Mouse (Mus musculus): ENCODE measurements around the gene Olfr169.
"Not testable (repeated sequence)": the region's sequence is repeated elsewhere in the genome, so short reads cannot be mapped to it uniquely, and the experiment has no call there.

Olfr169 gene

GRCm38 (mm10) chr16:19571709-19572108 lies at the start of gene Olfr169:
Olfr169 (minus strand) TSS chr16:19571809.
- DNase-seq (ENCODE audit: low spot score): not testable (repeated sequence)

DNA sequence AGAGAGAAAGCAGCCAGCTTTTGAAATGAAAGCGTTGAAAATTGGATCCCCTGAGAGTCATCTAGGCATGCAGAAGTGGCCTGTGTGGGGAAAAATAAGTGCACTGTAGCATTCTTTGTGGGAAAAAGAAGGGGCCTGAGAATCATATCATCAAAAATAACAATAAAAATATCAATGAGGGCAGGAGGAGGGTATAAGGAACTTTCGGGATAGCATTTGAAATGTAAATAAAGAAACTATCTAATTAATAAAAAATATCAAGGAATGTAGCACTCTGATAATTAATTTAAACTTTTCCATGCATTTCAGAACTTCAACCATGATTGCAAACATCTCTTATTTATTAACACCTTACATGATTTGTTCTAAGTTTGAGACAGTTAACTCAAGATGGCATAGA lies 40.2 kb upstream of the Olfr169 start, which contains the start of gene Olfr170:
Gene Olfr170 (minus strand): TSS at position 101 of the 400 bp plus-strand sequence.
- not testable (repeated sequence) for DNase-seq (ENCODE audit: low spot score)

GRCm38 (mm10) chr16:19603166-19603565 lies 31.6 kb upstream of the Olfr169 start:
- no peak for DNase-seq (ENCODE audit: low spot score)

GRCm38 (mm10) chr16:19553429-19553828 lies 18.2 kb downstream of the Olfr169 start:
- not testable (repeated sequence) for DNase-seq (ENCODE audit: low spot score)

DNA sequence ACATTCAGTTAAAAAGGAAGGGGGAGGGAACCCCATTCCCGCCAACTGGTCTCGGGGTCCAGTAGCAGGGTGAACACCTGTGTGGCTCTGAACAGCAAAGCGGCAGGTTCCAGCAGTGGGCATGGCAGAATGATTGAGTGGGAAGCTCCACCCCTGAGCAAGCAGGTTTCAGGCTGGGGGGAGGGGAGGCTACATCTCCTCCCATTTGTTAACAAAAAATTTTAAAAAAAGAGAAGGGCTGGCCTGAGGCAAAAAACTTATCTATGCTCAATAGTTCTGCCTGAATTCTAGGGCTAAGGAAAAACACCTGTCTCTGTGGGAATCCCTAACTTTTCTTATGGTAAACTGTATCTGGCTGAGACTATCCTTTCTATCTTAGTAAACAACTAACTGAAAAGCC lies 19.4 kb downstream of the Olfr169 start:
- not testable (repeated sequence) for DNase-seq (ENCODE audit: low spot score)

DNA sequence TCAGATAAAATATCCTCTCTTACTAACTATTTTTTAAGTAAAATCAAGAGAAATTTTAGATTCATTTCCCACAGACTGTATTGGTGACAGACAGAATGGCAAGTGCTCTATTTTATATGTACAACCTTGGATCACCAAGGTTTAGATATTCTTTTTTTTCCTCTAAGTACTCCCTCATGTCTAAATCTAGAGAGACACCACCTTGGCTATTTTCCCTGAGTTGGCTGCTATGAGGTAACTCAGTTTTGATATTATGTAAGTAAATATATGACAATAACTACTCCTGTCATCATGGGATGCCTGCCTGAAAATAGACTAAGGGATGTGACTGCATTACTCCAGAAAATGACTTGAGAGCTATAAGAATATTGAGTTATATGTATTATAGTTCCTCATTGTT lies 36.2 kb downstream of the Olfr169 start, which contains the start of gene Olfr168:
Gene Olfr168 (minus strand): TSS at position 101 of the 400 bp plus-strand sequence.
- no peak for DNase-seq (ENCODE audit: low spot score)

GRCm38 (mm10) chr16:19522166-19522565 lies 49.4 kb downstream of the Olfr169 start, which contains the start of gene Olfr167:
Olfr167 (minus strand) TSS chr16:19522266.
- DNase-seq (ENCODE audit: low spot score): no peak

Measured in ovary, postnatal 36 days (tissue).